Mouse (Mus musculus): ENCODE measurements around the gene Klhdc3.

The Klhdc3 gene

GRCm38 (mm10) chr17:46680760-46681373, at the start of gene Klhdc3:
Gene Klhdc3, minus strand, starts transcription at chr17:46680914.
- peak; percentile 97 to 98 for DNase-seq

GRCm38 (mm10) chr17:46728904-46729318, 48.2 kb upstream of the Klhdc3 start, which contains the start of gene Gnmt:
Gene Gnmt, minus strand, starts transcription at chr17:46729168.
- DNase-seq = peak; percentile 87 to 88

DNA sequence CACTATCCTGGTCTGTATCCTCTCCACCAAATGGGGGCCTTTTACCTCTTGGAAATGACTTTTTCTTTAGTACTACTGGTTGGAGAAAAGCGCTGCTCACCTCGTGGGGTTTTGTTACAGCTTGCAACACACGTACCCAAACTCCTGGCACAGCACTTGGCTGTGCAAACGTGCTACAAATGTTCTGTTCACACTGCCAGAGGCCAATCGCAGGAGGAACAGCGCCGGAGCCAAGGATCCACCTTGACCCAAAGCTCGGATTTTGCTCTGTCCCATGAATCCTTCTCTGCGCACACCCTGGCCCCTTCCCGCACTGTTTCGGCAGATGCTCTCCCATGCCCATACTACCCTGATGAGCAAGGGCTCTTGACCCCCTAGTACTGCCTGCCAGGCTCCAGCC, 47.8 kb upstream of the Klhdc3 start:
- DNase-seq = peak in 1 of 2 experiments; percentile 13

DNA sequence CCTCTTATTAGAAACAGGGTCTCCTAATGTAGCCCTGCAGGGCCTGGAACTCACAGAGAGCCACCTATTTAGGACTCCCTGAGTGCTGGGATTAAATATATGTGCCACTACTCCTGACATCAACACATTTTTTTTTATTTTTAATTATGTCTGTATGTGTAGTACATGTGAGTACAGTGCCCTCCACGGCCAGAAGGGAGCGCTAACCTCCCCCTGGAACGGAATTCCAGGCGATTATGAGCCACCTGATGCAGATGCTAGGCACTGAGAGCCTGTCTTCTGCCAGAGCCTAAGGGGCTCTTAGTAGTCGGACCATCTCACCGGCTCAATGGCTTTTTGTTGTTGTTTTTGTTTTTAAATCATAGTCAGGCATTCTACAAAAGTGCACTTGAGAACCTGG, 47.3 kb upstream of the Klhdc3 start:
- DNase-seq = peak; percentile 38 to 48

DNA sequence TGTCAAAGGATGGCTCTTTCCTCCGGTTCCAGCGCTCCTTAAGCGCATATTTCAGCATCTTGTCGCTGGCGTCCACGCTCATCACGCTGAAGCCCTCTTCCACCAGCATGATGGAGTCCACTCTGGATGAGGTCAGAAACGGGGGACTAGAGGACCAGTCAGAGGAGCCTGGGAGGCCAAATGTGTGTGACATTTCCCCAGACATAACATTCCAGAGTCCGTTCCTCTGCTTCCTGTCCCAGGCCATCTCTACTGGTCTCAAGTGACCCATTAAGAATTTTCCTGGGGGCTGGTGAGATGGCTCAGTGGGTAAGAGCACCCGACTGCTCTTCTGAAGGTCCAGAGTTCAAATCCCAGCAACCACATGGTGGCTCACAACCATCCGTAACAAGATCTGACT, 46.6 kb upstream of the Klhdc3 start:
- no peak for DNase-seq

GRCm38 (mm10) chr17:46725731-46726645, 45.3 kb upstream of the Klhdc3 start:
- DNase-seq = peak; percentile 79 to 86

DNA sequence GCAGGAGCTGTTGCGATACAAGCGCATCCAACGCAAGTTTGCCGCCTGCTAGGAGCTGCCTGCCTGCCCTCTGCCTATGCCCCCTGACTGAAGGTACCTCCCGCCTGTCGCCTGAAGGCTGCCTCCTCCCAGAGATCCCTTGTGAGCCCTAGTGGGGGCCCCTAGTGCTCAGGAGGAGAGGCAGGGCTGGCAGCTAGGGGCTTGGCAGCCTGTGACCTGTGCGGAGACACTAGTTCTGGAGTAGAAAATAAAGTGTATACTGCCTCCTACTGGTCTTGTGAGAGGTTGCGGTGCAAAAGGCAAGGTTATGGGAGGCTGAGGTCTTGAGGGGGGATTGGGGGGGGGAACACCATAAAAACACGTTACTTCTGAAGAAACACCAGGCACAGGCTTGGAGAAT, 44.6 kb upstream of the Klhdc3 start:
- peak in 1 of 2 experiments; percentile 42 for DNase-seq

GRCm38 (mm10) chr17:46724477-46725084, 43.9 kb upstream of the Klhdc3 start:
- DNase-seq = no peak

- no peak for DNase-seq
These were observed 40.4 kb upstream of the Klhdc3 start for GRCm38 (mm10) chr17:46721077-46721476.

GRCm38 (mm10) chr17:46714756-46715481, 34.2 kb upstream of the Klhdc3 start:
- DNase-seq = peak in 1 of 2 experiments; percentile 39

DNA sequence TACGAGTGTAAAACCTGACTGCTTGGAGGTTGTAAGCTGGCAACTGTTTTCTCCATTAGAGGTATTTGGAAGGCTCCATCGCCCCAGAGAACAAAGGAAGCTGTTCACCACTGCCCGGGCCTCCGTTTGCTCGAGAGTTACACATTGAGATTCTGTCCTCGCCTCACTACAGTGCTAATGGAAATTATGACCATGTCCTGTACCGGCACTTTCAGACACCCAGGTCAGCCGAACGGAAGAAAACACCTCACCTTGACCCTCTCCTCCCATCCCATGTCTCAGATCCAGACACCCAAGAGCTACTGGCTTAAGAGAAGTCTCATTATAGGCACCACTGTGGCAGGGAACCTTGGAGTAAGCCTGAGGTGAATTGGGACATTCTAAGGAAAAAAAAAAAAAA, 33.1 kb upstream of the Klhdc3 start:
- no peak for DNase-seq

DNA sequence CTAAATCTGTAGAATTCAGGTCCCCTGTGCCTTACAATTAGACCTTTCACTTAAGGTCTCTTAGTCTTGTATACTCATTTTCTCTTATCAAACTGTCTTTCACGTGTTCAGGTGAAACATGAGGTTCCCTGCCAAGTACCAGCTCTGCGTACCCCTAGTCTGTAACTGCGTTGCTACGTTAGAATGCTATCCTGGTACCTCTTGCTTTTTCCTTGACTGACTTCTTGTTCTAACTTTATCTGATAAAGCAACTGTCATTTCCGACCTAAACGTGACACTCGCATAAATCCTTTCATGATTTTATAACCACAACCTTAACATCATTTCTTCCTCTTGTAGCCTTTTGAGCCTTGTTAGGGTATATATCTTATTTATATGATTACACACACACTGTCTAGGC, 31.7 kb upstream of the Klhdc3 start:
- no peak for DNase-seq

- DNase-seq = peak in 1 of 2 experiments; percentile 53
These were observed 31.0 kb upstream of the Klhdc3 start for GRCm38 (mm10) chr17:46711612-46712271.

DNA sequence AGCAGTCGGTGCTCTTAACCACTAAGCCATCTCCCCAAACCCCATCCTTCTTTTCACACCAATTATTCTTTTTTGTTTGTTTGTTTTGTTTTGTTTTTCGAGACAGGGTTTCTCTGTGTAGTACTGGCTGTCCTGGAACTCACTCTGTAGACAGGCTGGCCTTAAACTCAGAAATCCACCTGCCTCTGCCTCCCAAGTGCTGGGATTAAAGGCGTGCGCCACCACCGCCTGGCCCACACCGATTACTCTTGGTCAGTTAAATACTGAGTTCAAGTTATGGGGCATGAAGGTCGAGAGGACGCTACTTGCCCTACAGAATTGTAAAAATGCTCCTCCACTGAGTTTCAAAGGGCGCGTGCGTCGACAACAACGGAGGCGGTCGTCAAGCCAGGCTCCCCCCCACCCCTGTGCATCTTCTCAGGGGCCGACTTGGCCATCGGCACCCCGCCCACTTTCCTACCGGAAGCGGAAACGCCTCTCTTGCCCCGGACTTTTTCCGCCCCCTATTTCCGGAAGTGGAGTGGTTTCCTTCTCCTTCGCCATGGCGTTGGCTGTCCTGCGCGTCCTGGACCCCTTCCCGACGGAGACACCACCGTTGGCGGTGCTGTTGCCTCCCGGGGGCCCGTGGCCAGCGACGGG, 30.4 kb upstream of the Klhdc3 start, which contains the start of gene Pex6:
Gene Pex6 (plus strand): TSS at position 505 of the 639 bp plus-strand sequence.
- peak; percentile 93 to 95 for DNase-seq

- no peak for DNase-seq
These were observed 25.8 kb upstream of the Klhdc3 start for GRCm38 (mm10) chr17:46706375-46707089.

- DNase-seq = peak; percentile 93 to 98
These were observed 24.4 kb upstream of the Klhdc3 start, which contains the start of gene Ppp2r5d for GRCm38 (mm10) chr17:46704887-46705835. Gene Ppp2r5d, minus strand, starts transcription at chr17:46705111.

DNA sequence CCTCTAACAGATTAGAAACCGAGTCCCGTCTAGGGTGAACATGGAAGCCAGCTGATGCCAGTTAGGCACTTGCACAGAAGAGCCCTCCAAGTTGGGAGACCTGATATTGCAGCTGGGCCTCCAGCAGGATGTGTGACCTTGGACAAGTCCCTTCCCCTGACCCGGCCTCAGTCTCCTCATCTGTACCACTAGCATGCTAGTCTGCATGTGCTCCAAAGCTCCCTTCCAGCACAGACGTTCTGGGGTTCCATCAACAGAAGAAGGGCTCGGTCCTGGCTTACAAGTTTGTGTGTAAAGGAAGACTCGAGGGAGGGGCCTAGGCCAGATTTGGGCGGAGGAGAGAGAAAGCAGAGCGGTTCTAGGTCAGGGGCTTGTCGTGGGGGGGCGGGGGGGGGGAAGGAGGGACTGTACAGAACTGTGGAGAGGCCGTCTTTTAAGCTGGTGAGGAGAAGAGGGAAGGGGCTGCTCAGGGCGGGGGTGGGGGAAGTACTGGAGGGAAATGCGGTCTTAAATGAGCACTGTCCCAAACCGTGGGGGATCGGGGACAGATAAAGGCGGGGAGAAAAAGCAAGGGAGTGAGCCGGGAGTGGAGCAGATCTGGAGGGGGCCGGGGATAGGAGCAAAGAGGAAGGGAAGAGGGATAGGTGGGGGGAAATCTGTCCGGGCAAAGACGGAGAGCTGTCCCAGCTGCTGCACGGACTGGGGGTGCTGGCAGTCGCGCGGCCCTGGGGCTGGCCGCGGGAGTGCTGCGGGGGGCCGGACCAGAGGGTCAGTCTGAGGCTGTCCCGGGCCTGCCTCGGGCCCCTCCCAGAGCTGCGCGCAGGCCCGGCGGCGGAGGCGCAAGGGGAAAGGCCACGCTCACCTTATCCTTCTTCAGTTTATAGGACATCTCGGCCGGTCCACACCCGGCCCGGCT, 23.5 kb upstream of the Klhdc3 start:
- DNase-seq = peak in 1 of 2 experiments; percentile 41

- DNase-seq = no peak
These were observed 21.8 kb upstream of the Klhdc3 start for GRCm38 (mm10) chr17:46702506-46702905.

Data from cerebellum, adult 18-20 months (tissue).